Mouse (Mus musculus) CD4-positive, CD25-positive, alpha-beta regulatory T cell, adult 4 months (primary cell): ENCODE results near the gene Sardh. TPM values are rescaled to one million over a fixed set of nuclear protein-coding genes. Genes with fewer than 3 reads are reported as not detected.

Source experiments
- ATAC-seq: one replicate; pipeline ENCODE4 v1.8.0; 2017
- polyA plus RNA-seq, 2 experiments: library from polyadenylated mRNA; unstranded; fragments of 100-300 nt; shearing (Covaris generic); gene quantifications; one replicate each; pipeline ENCODE4 v1.2.1; 2017

Gene Sardh
- polyA plus RNA-seq, 2 experiments from 2014 or later = 4.9 to 9.7 TPM

DNA sequence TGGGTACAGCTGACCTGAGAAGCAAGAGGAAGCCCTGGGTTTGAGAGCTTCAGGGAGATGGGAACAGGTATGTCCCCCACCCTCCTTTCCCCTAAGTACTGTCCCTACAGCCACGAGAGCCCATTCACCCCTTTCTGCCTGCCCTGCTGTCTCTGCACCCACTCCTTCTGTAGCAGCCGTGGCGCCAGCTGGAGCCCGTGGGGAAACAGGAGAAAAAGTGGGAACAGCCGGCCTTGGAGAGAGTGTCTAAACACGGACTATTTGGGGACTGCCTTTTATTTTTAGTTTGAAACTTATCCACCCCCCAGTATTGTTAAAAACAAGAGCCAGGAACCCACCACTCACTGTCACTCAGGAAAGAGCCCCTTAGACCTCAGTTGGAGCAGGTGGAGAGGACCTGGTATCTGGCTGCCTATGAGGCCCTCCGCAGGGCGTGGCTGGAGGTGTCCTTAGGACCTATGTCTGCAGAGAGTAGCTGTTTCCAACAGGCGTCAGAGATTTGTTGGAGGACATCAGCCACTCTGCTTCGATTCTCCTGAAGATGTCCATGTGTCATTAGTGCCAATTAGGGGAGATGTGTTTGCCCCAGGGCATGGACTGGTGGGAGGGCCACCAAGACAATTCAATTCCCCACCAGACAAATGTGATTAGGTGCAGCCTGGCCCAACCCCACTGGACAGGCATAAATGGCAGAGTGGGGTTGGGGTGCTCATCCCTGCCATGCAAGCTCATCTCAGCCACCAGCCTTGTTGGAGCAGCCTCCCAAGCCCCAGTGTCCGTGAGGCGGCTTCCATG lies 83.1 kb downstream of the Sardh start, which contains the start of gene Dbh:
TSS of gene Dbh (plus strand) at position 438 of the 795 bp plus-strand sequence.
- ATAC-seq = no peak

DNA sequence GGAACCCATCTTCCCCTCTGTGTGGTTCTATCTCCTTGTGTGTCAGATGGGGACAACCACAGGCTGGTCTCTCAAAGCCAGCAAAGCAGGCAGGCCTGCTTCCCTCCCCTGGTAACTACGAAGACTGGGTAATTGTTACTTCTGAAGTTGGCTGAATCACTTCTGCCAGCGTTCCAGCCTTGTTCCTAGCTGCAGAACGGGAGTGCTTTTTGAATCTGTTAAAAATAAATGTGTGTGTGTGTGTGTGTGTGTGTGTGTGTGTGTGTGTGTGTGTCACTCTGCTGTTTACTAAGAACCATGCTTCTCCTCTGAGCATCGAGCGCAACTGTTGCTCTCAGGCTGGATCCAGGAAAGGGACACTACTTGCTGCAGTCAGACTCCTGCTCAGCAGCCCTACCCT lies 84.3 kb downstream of the Sardh start:
- ATAC-seq = no peak

DNA sequence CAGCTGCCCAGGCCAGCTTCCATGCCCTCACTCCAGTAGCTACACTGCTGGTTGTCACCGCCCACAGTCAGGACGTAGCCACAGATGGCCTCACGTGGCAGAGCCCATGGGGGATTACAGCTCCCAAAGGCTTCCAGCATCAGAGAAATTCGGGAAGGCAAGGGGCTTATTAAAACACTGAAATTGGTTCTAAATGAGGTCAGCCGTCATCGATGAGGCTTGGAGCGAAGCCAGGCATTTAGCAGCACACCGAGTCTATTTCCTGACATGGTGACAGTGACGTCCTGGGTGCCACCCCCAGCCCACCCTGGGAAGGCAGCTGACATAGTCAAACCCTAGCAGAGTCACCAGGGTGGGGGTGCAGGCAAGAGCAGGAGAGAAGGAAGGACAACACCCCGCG lies 85.5 kb downstream of the Sardh start:
- no peak for ATAC-seq

DNA sequence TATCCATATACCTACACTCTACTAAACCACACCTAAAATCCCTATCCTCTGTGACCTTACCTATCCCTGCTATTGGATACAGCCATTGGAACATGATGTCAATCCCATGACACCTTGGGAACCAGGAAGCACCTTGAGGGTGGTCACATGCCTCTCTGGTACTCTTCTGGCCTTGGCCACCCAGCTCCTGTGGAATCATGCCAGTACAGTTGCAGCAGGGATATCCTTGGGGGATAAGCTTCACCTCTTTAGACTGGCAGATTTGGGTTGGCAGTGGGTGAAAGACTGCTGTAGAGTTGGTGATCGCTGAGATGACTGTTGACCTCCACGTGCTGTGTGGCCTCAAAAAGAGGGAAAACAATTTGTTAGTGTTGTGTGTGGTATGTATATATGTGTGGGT lies 86.6 kb downstream of the Sardh start:
- ATAC-seq = no peak

DNA sequence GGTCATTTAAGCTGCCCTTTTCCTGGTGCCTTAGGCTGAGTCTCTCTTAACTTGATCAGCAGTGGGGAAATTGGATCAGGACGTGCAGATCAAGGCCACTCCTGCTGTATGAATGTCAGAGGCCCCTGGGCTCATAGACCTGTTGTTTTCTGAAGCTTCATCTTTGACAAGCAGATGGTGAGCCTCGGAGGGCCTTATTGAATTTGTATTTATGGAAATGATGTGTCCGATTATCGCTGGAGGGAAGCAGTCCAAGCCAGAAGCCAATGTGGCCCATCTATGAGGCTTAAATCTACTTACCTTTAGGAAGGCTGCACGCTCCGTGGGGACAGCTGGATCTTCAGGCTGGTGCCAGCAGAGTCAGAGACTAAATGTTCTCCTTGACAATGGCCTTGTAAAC lies 91.5 kb downstream of the Sardh start:
- ATAC-seq = no peak

DNA sequence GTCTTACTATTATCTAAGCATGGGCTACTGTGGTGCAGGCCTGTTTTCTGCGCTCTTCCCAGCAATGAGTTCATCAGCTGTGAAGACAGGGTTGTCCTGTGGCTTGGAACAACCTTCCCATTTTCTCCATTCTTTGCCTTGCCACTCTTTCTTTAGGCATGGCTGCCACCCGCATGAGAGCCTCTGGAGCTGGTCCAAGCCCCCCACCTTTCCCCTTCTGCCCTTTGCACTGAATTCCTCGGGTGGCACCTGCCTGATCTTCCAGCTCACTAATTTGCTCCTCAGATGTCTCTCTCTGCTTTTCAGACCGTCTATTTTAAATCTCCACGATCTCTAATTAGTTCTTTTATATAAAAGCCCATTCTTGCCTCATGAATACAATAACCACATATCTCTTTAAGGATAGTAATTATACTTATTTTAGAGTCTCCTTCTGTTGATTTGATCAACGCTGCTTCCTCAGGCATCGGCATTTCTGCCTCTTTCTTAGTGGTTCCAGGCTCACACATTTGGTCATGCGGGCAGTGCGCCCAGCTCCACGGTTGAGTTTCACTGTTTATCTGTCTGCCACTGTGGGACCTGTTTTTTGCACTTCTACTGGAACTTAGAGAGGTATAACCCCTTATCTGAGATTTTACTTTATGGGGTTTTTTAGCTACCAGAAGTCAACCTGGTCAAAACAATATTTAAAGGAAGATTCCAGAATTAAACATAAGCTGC lies 93.5 kb downstream of the Sardh start:
- no peak for ATAC-seq

DNA sequence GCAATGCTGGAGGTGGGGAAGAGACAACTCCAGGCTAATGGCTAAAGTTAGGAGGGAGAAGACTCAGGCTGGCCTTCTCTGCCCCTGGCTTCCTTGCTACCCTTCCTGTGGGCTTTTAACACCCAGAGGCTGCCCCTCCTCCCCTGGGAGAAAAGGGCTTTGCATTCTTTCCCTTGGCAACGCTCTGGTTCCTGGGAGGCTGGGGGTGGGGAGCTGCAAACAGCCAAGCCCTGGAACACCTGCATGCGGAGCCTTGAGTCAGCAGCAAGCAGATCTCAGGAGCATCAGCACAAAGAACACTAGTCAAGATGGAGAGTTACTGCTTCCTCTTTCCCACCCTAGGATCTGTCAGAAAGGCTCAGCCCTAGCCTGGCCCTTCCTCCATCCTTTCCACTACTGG lies 98.7 kb downstream of the Sardh start:
- ATAC-seq = no peak

DNA sequence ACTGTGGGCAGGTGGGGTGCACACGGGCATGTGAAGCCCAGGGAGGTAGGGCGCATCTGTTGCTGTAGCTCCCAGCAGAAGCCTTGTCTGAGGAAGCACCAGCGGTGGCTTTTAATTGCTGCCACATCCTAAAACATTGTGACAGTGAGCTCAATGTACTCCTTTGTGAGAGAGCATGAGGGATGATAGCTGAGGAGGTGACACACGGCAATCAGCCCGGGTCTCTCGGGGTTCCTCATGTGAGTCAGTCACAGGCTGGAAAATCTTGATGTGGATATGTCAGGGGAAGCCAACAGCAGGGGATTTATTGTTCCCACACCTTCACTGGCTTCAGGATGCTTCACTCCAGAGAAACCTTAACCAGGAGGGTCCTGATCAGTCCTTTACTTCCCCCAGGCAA lies 101.3 kb downstream of the Sardh start:
- ATAC-seq = no peak

DNA sequence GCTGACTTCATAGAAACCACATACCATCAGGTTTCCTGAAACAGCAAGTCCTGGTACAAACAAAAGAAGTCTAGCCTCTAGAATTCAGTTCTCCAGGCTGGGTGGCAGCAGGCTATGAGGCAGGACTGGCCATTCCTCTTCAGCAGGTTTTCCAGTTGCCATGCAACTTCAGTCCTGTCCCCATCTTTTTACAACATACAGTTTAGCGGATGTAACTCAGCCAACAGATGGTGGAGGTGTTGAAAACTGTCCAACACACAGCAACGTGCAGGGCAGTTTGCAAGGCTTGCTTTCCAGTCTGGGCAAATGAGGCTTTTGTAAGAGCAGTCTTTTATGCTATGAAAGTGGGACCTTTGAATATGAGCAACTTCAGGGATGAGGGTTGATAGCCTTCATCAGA lies 103.2 kb downstream of the Sardh start:
- no peak for ATAC-seq

DNA sequence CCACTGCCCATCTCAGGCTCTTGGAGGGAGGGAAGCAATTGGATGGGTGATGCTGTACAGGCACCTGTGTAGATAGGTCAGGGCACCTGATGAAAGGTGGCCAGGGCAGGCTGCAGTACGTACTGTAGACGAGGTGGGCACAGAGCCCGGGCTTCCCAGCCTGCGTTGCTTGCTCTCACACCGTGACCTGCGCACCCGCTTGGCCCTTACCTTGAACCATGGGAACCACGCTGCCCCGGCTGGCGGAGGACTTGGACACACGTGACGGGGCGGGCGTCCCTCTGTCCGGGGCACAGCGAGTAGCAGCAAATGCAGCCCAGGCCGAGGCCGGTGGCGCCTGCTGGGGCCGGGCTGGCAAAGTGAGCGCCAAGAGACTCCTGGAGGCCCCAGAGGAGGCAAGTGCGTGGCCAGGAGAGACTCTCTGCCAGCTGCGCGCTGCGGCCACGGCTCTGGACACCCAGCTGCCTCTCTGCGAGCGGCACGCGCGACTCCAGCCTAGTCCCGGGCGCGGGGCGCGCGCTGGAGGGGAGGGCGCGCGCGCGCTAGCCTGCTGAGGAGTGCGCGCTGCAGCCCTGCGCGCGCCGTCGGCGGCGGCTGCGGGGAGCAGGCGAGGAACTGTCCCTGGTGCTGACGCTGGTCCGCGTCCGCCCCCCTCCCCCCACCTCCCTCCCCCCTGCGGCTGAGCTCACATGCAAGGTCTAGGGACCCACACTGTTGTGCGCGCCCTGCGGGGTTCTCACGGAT lies 106.0 kb downstream of the Sardh start, which contains the start of gene Fam163b:
TSS of gene Fam163b (minus strand) at position 542 of the 744 bp plus-strand sequence.
- ATAC-seq = no peak

Other genes with a start within 250 kb of the Sardh start
- 10 to 100 TPM; 18.6 to 18.9 TPM for gene Cacfd1, start 238.4 kb downstream of the Sardh start, polyA plus RNA-seq
- gene Slc2a6, start 220.3 kb downstream of the Sardh start, polyA plus RNA-seq = 1 to 10 TPM; 2.4 to 5.6 TPM
- not detected for gene Mymk, start 176.2 kb downstream of the Sardh start, polyA plus RNA-seq
- under 1 TPM in 1 of 2 experiments, not detected in 1; 0.31 TPM for gene Adamtsl2, start 169.0 kb downstream of the Sardh start, polyA plus RNA-seq
- gene Fam163b, start 105.8 kb downstream of the Sardh start, polyA plus RNA-seq = not detected
- gene Dbh, start 83.1 kb downstream of the Sardh start, polyA plus RNA-seq = not detected
- gene Vav2, start 178.7 kb upstream of the Sardh start, polyA plus RNA-seq = 1 to 10 TPM; 9.9 to 10.0 TPM
- gene Brd3os, start 194.0 kb upstream of the Sardh start, polyA plus RNA-seq = under 1 TPM in 1 of 2 experiments, not detected in 1; 0.52 TPM